Mouse (Mus musculus): Measurements from ENCODE around the gene Hes7. TPM values are rescaled to one million over a fixed set of nuclear protein-coding genes. Genes with fewer than 3 reads are reported as not detected.

Hes7 gene
- polyA plus RNA-seq, 2 experiments = 0.05 to 0.08 TPM

DNA sequence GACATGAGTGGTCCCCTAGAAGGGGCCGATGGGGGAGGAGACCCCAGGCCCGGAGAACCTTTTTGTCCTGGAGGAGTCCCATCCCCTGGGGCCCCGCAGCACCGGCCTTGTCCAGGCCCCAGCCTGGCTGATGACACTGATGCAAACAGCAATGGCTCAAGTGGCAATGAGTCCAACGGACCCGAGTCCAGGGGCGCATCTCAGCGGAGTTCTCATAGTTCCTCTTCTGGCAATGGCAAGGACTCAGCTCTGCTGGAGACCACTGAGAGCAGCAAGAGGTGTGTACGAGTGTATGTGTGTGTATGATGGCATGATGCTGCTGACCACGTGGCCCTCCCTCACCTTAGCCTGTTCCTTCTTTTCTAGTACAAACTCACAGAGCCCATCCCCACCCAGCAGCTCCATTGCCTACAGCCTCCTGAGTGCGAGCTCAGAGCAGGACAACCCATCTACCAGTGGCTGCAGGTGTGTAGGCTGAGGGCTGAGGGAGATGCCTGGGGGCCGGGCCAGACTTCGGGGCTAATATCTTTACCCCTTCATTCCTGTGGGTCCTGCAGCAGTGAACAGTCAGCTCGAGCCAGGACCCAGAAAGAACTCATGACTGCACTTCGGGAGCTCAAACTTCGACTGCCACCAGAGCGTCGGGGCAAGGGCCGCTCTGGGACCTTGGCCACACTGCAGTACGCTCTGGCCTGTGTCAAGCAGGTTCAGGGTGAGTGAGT is 19.4 kb upstream of the Hes7 start:
- Histone ChIP-seq H3K36me3 (replicated peaks; ENCODE audit: control insufficient read depth, insufficient read depth, low read depth) (peaks cover 8% of the 10 kb centered on the region), H3K9ac (replicated peaks) (no peak overlapping the region), H3K4me1 (replicated peaks; ENCODE audit: control insufficient read depth in 2 of 2, insufficient read depth in 2 of 2, low read length in 1 of 2) (peaks cover 31 to 40% of the 10 kb centered on the region in 2 experiments), H3K27me3 (ENCODE audit: control insufficient read depth, insufficient read depth, low read length) (no peaks in the 10 kb centered on the region), H3K4me2 (ENCODE audit: low read depth) (peak overlapping the region; percentile 93), H3K9me3 (ENCODE audit: control insufficient read depth, low read length) (no peaks in the 10 kb centered on the region), H3K27ac (no peak overlapping the region), H3K4me3 (ENCODE audit: insufficient read depth in 1 of 2, low read depth in 2 of 2, low read length in 2 of 2) (peak overlapping the region in 1 of 2 experiments; percentile 53; a peak in 1 of 4 replicates)
- no peak for DNase-seq (ENCODE audit: low read depth in 3 of 3, low spot score in 3 of 3)
- ATAC-seq (ENCODE audit: insufficient read depth) = no peak
- 69% methylated on average over 20 of the region's 20 CpGs for WGBS (ENCODE audit: insufficient replicate concordance)
- TF ChIP-seq CTCF (IDR thresholded peaks at IDR 0.05; ENCODE audit: low read depth) (no peak), EP300 (IDR thresholded peaks at IDR 0.05; ENCODE audit: low read depth) (no peak)

DNA sequence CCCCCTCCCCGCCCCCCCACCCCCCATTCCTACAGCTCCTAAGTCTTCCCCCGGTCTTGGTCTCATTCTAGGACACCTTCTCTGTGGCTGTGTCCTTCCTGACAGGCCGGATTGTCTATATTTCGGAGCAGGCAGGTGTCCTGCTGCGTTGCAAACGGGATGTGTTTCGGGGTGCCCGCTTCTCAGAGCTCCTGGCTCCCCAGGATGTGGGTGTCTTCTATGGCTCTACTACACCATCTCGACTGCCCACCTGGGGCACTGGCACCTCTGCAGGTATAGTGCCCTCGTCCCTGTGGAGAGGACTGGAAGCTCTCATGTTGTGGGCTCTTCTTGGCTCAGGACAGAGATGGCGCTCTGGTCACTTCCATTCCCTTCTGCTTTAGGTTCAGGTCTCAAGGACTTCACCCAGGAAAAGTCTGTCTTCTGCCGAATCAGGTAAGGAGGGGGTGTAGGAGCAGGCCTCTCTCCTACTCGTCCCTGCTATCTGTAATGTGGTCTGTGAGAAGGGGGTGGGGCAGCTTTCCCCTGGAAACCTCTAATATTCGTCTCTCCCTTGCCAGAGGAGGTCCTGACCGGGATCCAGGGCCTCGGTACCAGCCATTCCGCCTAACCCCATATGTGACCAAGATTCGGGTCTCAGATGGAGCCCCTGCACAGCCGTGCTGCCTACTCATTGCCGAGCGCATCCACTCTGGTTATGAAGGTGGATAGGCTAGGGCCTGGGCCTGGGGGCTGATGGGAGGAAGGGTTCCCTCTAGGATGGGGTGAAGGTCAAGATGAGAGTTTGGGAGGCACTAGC is 18.4 kb upstream of the Hes7 start:
- H3K27me3 ChIP-seq (ENCODE audit: control insufficient read depth, insufficient read depth, low read length) = no peaks in the 10 kb centered on the region
- H3K4me1 ChIP-seq (replicated peaks; ENCODE audit: control insufficient read depth in 2 of 2, insufficient read depth in 2 of 2, low read length in 1 of 2) = peaks cover 21 to 30% of the 10 kb centered on the region in 2 experiments
- H3K9me3 ChIP-seq (ENCODE audit: control insufficient read depth, low read length) = no peaks in the 10 kb centered on the region
- no peak overlapping the region for H3K27ac ChIP-seq
- no peak for ATAC-seq (ENCODE audit: insufficient read depth)
- no peak overlapping the region for H3K4me3 ChIP-seq (ENCODE audit: insufficient read depth in 1 of 2, low read depth in 2 of 2, low read length in 2 of 2)
- peaks cover 8% of the 10 kb centered on the region for H3K36me3 ChIP-seq (replicated peaks; ENCODE audit: control insufficient read depth, insufficient read depth, low read depth)
- 76% methylated on average over 21 of the region's 21 CpGs for WGBS (ENCODE audit: insufficient replicate concordance)
- no peak for DNase-seq (ENCODE audit: low read depth in 3 of 3, low spot score in 3 of 3)
- no peak overlapping the region for H3K9ac ChIP-seq (replicated peaks)
- TF ChIP-seq CTCF (IDR thresholded peaks at IDR 0.05; ENCODE audit: low read depth) (no peak), EP300 (IDR thresholded peaks at IDR 0.05; ENCODE audit: low read depth) (no peak)
- H3K4me2 ChIP-seq (ENCODE audit: low read depth) = no peak overlapping the region

DNA sequence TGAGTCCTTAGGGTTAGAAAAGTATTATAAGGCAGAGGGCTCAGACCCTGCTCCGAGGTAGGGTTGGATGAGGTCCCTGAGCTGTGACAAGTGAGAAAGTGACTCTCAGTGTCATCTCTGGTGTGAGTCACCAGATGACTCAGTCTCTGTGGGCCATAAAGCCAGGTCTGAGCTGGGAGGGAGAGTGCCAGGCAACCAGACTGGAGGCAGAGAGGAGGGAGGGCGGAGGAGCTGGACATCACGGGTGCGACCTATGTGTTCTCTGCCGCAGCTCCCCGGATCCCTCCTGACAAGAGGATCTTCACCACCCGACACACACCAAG is 17.8 kb upstream of the Hes7 start:
- H3K9me3 ChIP-seq (ENCODE audit: control insufficient read depth, low read length) = no peaks in the 10 kb centered on the region
- H3K36me3 ChIP-seq (replicated peaks; ENCODE audit: control insufficient read depth, insufficient read depth, low read depth) = peaks cover 8% of the 10 kb centered on the region
- ATAC-seq (ENCODE audit: insufficient read depth) = no peak
- no peak overlapping the region for H3K9ac ChIP-seq (replicated peaks)
- H3K4me3 ChIP-seq (ENCODE audit: insufficient read depth in 1 of 2, low read depth in 2 of 2, low read length in 2 of 2) = no peak overlapping the region
- WGBS (ENCODE audit: insufficient replicate concordance) = 86% methylated on average over 7 of the region's 7 CpGs
- no peak for DNase-seq (ENCODE audit: low read depth in 3 of 3, low spot score in 3 of 3)
- H3K4me2 ChIP-seq (ENCODE audit: low read depth) = no peak overlapping the region
- no peak overlapping the region for H3K27ac ChIP-seq
- H3K4me1 ChIP-seq (replicated peaks; ENCODE audit: control insufficient read depth in 2 of 2, insufficient read depth in 2 of 2, low read length in 1 of 2) = peaks cover 17 to 26% of the 10 kb centered on the region in 2 experiments
- H3K27me3 ChIP-seq (ENCODE audit: control insufficient read depth, insufficient read depth, low read length) = no peaks in the 10 kb centered on the region
- no peak for TF ChIP-seq EP300 (IDR thresholded peaks at IDR 0.05; ENCODE audit: low read depth)

DNA sequence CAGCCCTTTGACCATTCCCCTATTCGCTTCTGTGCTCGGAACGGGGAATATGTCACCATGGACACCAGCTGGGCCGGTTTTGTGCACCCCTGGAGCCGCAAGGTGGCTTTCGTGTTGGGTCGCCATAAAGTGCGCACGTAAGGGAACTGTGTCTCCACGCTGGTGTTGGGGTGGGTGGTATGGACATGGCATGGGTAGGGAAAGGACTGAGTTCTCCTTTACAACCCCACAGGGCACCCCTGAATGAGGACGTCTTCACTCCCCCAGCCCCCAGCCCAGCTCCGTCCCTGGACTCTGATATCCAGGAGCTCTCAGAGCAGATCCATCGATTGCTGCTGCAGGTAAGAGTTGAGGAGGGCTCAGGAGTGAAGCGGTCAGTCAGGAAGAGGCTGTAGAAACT is 17.1 kb upstream of the Hes7 start:
- Histone ChIP-seq H3K27me3 (ENCODE audit: control insufficient read depth, insufficient read depth, low read length) (no peaks in the 10 kb centered on the region), H3K36me3 (replicated peaks; ENCODE audit: control insufficient read depth, insufficient read depth, low read depth) (peaks cover 8% of the 10 kb centered on the region), H3K27ac (no peak overlapping the region), H3K4me3 (ENCODE audit: insufficient read depth in 1 of 2, low read depth in 2 of 2, low read length in 2 of 2) (no peak overlapping the region), H3K9ac (replicated peaks) (no peak overlapping the region), H3K4me1 (replicated peaks; ENCODE audit: control insufficient read depth in 2 of 2, insufficient read depth in 2 of 2, low read length in 1 of 2) (peaks cover 9 to 19% of the 10 kb centered on the region in 2 experiments), H3K4me2 (ENCODE audit: low read depth) (no peak overlapping the region), H3K9me3 (ENCODE audit: control insufficient read depth, low read length) (no peaks in the 10 kb centered on the region)
- TF ChIP-seq CTCF (IDR thresholded peaks at IDR 0.05; ENCODE audit: low read depth) = no peak
- TF ChIP-seq EP300 (IDR thresholded peaks at IDR 0.05; ENCODE audit: low read depth) = no peak
- DNase-seq (ENCODE audit: low read depth in 3 of 3, low spot score in 3 of 3) (no peak), ATAC-seq (ENCODE audit: insufficient read depth) (no peak)
- WGBS (ENCODE audit: insufficient replicate concordance) = 88% methylated on average over 14 of the region's 14 CpGs

All from liver, embryonic 14.5 days (tissue).